Mouse (Mus musculus): Measurements from ENCODE around the gene Atrx.

Gene Atrx

GRCm38 (mm10) chrX:105767177-105767764 lies 161.9 kb downstream of the Atrx start:
- DNase-seq: peak in 1 of 2 experiments; percentile 13

- DNase-seq: peak in 1 of 2 experiments; percentile 21
Measured at GRCm38 (mm10) chrX:105766013-105766412, 163.2 kb downstream of the Atrx start.

- no peak for DNase-seq
Measured at GRCm38 (mm10) chrX:105765005-105765706, 164.0 kb downstream of the Atrx start.

GRCm38 (mm10) chrX:105764162-105765004 lies 164.8 kb downstream of the Atrx start, which contains the start of gene Fgf16:
TSS of gene Fgf16 (plus strand) at chrX:105764279.
- DNase-seq: peak in 1 of 2 experiments; percentile 13

GRCm38 (mm10) chrX:105763612-105764011 lies 165.6 kb downstream of the Atrx start:
- DNase-seq: peak in 1 of 2 experiments; percentile 19

GRCm38 (mm10) chrX:105762847-105763527 lies 166.2 kb downstream of the Atrx start:
- peak in 1 of 2 experiments; percentile 15 for DNase-seq

Measured in lung, postnatal 4 days (tissue).